Mouse (Mus musculus) kidney, postnatal 36 days (tissue): ENCODE measurements around the gene Mgat5.

ENCODE experiments used
- DNase-seq, 2 experiments: peaks; one replicate each; pipeline ENCODE4 v3.0.0; 2021 to 2022; ENCODE audit warnings: mixed read lengths in 2 of 2

Gene Mgat5

GRCm38 (mm10) chr1:127204817-127205485 is at the start of gene Mgat5:
TSS of gene Mgat5 (plus strand) at chr1:127205015.
- DNase-seq = peak; percentile 93 to 95

- peak; percentile 69 to 78 for DNase-seq
These were observed 44.6 kb upstream of the Mgat5 start for GRCm38 (mm10) chr1:127160118-127160760.

GRCm38 (mm10) chr1:127164589-127165160 is 40.1 kb upstream of the Mgat5 start:
- peak in 1 of 2 experiments; percentile 23 for DNase-seq

GRCm38 (mm10) chr1:127166521-127166920 is 38.3 kb upstream of the Mgat5 start:
- DNase-seq = no peak

- no peak for DNase-seq
These were observed 37.2 kb upstream of the Mgat5 start for GRCm38 (mm10) chr1:127167586-127167985.

GRCm38 (mm10) chr1:127168205-127168604 is 36.6 kb upstream of the Mgat5 start:
- no peak for DNase-seq

- DNase-seq = no peak
These were observed 35.3 kb upstream of the Mgat5 start for GRCm38 (mm10) chr1:127169516-127169915.

GRCm38 (mm10) chr1:127171361-127171760 is 33.5 kb upstream of the Mgat5 start:
- DNase-seq = no peak

GRCm38 (mm10) chr1:127173448-127173847 is 31.4 kb upstream of the Mgat5 start:
- no peak for DNase-seq

- no peak for DNase-seq
These were observed 12.4 kb upstream of the Mgat5 start for GRCm38 (mm10) chr1:127192396-127192795.

GRCm38 (mm10) chr1:127199186-127199585 is 5.6 kb upstream of the Mgat5 start:
- DNase-seq = peak; percentile 65 to 71

GRCm38 (mm10) chr1:127202360-127202759 is 2.5 kb upstream of the Mgat5 start:
- no peak for DNase-seq

GRCm38 (mm10) chr1:127203231-127203764 is 1.5 kb upstream of the Mgat5 start:
- DNase-seq = peak; percentile 71 to 77

- peak in 1 of 2 experiments; percentile 36 for DNase-seq
These were observed 745 bp downstream of the Mgat5 start for GRCm38 (mm10) chr1:127205501-127206019.

GRCm38 (mm10) chr1:127206020-127206641 is 1.3 kb downstream of the Mgat5 start:
- DNase-seq = peak; percentile 30 to 65

- no peak for DNase-seq
These were observed 2.2 kb downstream of the Mgat5 start for GRCm38 (mm10) chr1:127206881-127207555.

- no peak for DNase-seq
These were observed 3.4 kb downstream of the Mgat5 start for GRCm38 (mm10) chr1:127208167-127208566.

GRCm38 (mm10) chr1:127212812-127213211 is 8.0 kb downstream of the Mgat5 start:
- DNase-seq = no peak

GRCm38 (mm10) chr1:127213434-127213833 is 8.6 kb downstream of the Mgat5 start:
- no peak for DNase-seq

GRCm38 (mm10) chr1:127214585-127215232 is 9.9 kb downstream of the Mgat5 start:
- no peak for DNase-seq

GRCm38 (mm10) chr1:127216979-127217378 is 12.2 kb downstream of the Mgat5 start:
- DNase-seq = no peak

- DNase-seq = no peak
These were observed 12.8 kb downstream of the Mgat5 start for GRCm38 (mm10) chr1:127217665-127218064.
